ENCODE assay signal across 21 mouse cellular contexts in genomic region chr9:37004676-37005075, GRCm38 (mm10).
"Had no signal": no experiment of that assay in that cellular context is flagged by ENCODE, and none has a peak within 500 bp of the region (broad histone marks: within the 10 kb centered on the region; RNA-seq: fewer than 3 reads in every experiment).

No protein-coding gene starts in this region.

- H3K4me3 ChIP-seq: kidney, embryonic 15.5 days; limb, embryonic 12.5 days; limb, embryonic 15.5 days; midbrain, embryonic 12.5 days; midbrain, embryonic 15.5 days; neural tube, embryonic 13.5 days had no signal

- DNase-seq: kidney, adult 11 months; kidney, adult 8-10 months; kidney, postnatal 10 days; kidney, postnatal 4 days; left cerebral cortex, postnatal 4 days; liver, postnatal 0 days; lung, embryonic 14.5 days; right cerebral cortex, postnatal 14 days; right cerebral cortex, postnatal 4 days; thymus, adult 2 months; thymus, postnatal 14 days; thymus, postnatal 4 days had no signal

- H3K27ac ChIP-seq: kidney, embryonic 15.5 days; limb, embryonic 12.5 days; limb, embryonic 15.5 days; liver, embryonic 14.5 days; macrophage; midbrain, embryonic 12.5 days; midbrain, embryonic 15.5 days; neural tube, embryonic 13.5 days; stomach, postnatal 0 days had no signal
